Mouse (Mus musculus) liver, embryonic 11.5 days (tissue): Measurements from ENCODE around the gene Gja5. TPM values are rescaled to one million over a fixed set of nuclear protein-coding genes. Genes with fewer than 3 reads are reported as not detected.
A peak's percentile ranks its signal among the peaks of the same experiment; 100 is the strongest.

ENCODE experiments used
- ATAC-seq: fragments of 200-750 bp; cut with Nextera tagmentation; replicated peaks from 2 replicates; pipeline ENCODE4 v1.8.0; 2017; ENCODE audit warnings: moderate number of reproducible peaks, mild to moderate bottlenecking, moderate TSS enrichment, moderate library complexity; ENCODE audit not compliant: low FRiP score
- DNase-seq: peaks from one replicate; pipeline ENCODE4 v3.0.0-alpha.2; 2017; ENCODE audit warnings: low spot score
- H3K27ac ChIP-seq: fragments of 300-500 bp; sonication (generic); 2 replicates; pipeline ENCODE4 v1.5.1; 2014; ENCODE audit warnings: mild to moderate bottlenecking, low read depth, low read length, control low read depth
- H3K27me3 ChIP-seq: fragments of 300-500 bp; sonication (generic); replicated peaks from 2 replicates; pipeline ENCODE4 v1.6.1; 2014; ENCODE audit warnings: low read length, mixed read lengths; ENCODE audit not compliant: control insufficient read depth, insufficient read depth
- H3K36me3 ChIP-seq: fragments of 300-500 bp; sonication (generic); 2 replicates; pipeline ENCODE4 v1.6.1; 2014; ENCODE audit warnings: mild to moderate bottlenecking, low read length, moderate library complexity, mixed read lengths; ENCODE audit not compliant: control insufficient read depth, insufficient read depth
- H3K4me1 ChIP-seq: fragments of 300-500 bp; sonication (generic); replicated peaks from 2 replicates; pipeline ENCODE4 v1.6.1; 2014; ENCODE audit warnings: low read length, mixed read lengths; ENCODE audit not compliant: control insufficient read depth, insufficient read depth
- H3K4me2 ChIP-seq: fragments of 300-500 bp; sonication (generic); 2 replicates; pipeline ENCODE4 v1.6.1; 2014; ENCODE audit warnings: mild to moderate bottlenecking, control low read depth, moderate library complexity
- H3K4me3 ChIP-seq: fragments of 300-500 bp; sonication (generic); 2 replicates; pipeline ENCODE4 v1.5.1; 2014; ENCODE audit warnings: low read depth, low read length, control low read depth
- H3K9ac ChIP-seq: fragments of 300-500 bp; sonication (generic); 2 replicates; pipeline ENCODE4 v1.6.1; 2014; ENCODE audit warnings: low read depth, low read length, control low read depth
- H3K9me3 ChIP-seq: fragments of 300-500 bp; sonication (generic); 2 replicates; pipeline ENCODE4 v1.6.1; 2016; ENCODE audit warnings: low read length, inconsistent platforms, mixed read lengths; ENCODE audit not compliant: control insufficient read depth
- WGBS: fragments of 180-500 bp; shearing (Covaris S2); extraction: QIAGEN DNeasy Blood & Tissue Kit; methylation state at CpG from one replicate; pipeline ENCODE4 v1.1.7; 2014; 5-methylcytosine and 5-hydroxymethylcytosine counted together
- polyA plus RNA-seq: library from polyadenylated mRNA; unstranded; fragments of >200 nt; fragmentation: Nextera tagmentation; extraction: Ambion mirVana; gene quantifications from 2 replicates; pipeline ENCODE4 v1.2.1, GENCODE M21; 2014

The Gja5 gene
- polyA plus RNA-seq, 1 experiment from 2014 or later, result 1.8 TPM

- WGBS, result 50% methylated on average over 14 of the region's 14 CpGs
- H3K9ac ChIP-seq, result no peak overlapping the region
- H3K27ac ChIP-seq, result no peak overlapping the region
- no peaks in the 10 kb centered on the region; the same call in 1 of the 2 replicates for H3K4me1 ChIP-seq
- no peak overlapping the region for H3K4me2 ChIP-seq
- no peak for DNase-seq
- no peaks in the 10 kb centered on the region for H3K9me3 ChIP-seq
- H3K36me3 ChIP-seq, result no peaks in the 10 kb centered on the region
- no peak; the same call in 1 of the 2 replicates for ATAC-seq
- no peak overlapping the region for H3K4me3 ChIP-seq
- H3K27me3 ChIP-seq, result no peaks in the 10 kb centered on the region
Measured at GRCm38 (mm10) chr3:96953489-96954233, 49.2 kb downstream of the Gja5 start.

- no peak for ATAC-seq
- H3K9ac ChIP-seq, result no peak overlapping the region
- H3K9me3 ChIP-seq, result no peaks in the 10 kb centered on the region
- H3K4me1 ChIP-seq, result no peaks in the 10 kb centered on the region
- no peak overlapping the region for H3K4me2 ChIP-seq
- H3K27ac ChIP-seq, result no peak overlapping the region
- H3K36me3 ChIP-seq, result no peaks in the 10 kb centered on the region
- WGBS, result 20% methylated on average over 8 of the region's 8 CpGs
- H3K27me3 ChIP-seq, result no peaks in the 10 kb centered on the region
- H3K4me3 ChIP-seq, result no peak overlapping the region
- no peak for DNase-seq
Measured at GRCm38 (mm10) chr3:96960597-96960996, 56.1 kb downstream of the Gja5 start.

DNA sequence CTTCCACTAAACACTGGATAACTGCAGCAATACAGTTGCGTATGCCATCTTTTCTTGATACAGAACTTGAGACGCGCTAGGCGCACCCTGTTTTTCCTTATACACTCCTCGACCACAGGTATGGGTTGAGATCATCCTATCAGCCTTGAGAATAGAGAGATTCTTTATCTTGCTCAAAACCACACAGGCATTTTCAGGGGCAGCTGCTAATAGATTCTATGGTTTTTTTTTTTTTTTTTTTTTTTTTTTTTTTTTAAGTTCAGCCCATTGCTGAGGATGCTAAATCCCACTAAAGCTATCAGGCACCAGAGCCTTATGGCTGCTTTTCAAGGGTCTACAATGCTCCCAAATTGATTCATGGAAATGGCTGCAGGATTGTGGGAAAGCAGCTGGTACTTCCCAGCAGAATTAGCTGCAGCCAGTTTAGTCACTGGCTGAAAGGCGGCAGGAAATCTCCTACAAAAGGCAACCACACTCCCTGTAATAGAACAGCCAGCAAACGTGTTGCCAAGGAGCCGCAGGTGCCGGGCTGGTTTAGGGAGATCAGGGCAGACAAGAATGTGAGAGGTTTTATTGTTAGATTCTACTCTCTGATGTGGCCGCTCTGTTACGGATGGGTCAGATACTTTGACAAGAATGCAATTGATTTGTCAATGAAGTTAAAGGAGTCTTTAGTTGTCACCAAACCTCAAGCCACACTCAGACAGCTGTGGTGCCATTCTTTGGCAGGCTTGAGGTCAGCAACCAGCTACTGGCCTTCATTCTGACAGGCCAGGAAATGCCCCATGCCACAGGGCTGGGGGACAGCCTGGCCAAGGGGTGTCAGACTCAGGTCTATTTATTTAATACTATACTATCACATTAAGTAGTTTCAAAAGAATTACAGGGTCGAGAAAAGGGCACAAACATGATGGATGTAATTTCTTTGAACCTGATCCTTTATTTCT, 58.9 kb downstream of the Gja5 start:
- no peaks in the 10 kb centered on the region for H3K4me1 ChIP-seq
- H3K4me2 ChIP-seq, result no peak overlapping the region
- no peaks in the 10 kb centered on the region for H3K27me3 ChIP-seq
- no peak overlapping the region for H3K27ac ChIP-seq
- H3K36me3 ChIP-seq, result no peaks in the 10 kb centered on the region
- 69% methylated on average over 12 of the region's 12 CpGs for WGBS
- ATAC-seq (no peak), DNase-seq (no peak)
- H3K9ac ChIP-seq, result no peak overlapping the region
- no peaks in the 10 kb centered on the region for H3K9me3 ChIP-seq
- H3K4me3 ChIP-seq, result no peak overlapping the region

GRCm38 (mm10) chr3:96970986-96971385, 66.5 kb downstream of the Gja5 start:
- Histone ChIP-seq H3K9ac (no peak overlapping the region), H3K36me3 (no peaks in the 10 kb centered on the region), H3K4me3 (no peak overlapping the region), H3K27ac (no peak overlapping the region), H3K4me1 (peaks cover 4% of the 10 kb centered on the region), H3K4me2 (no peak overlapping the region), H3K9me3 (no peaks in the 10 kb centered on the region), H3K27me3 (no peaks in the 10 kb centered on the region)
- ATAC-seq (no peak; the same call in 1 of the 2 replicates), DNase-seq (no peak)
- 4% methylated on average over 7 of the region's 7 CpGs for WGBS

DNA sequence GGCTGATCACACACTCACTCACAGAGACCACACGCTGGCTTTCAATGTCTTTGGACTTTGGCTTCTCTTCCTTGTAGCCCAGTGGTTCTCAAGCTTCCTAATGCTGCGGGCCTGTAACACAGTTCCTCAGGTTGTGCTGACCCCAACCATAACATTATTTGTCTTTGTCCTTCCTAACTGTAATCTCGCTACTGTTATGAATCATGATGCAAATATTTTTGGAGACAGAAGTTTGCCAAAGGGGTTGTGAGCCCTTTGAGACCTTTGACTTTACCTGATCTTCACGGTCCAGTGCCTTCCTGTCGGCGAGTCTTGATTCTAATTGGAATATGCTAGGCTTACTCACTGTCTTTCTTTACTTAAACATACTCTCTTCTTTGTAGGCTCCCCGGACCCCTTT, 70.0 kb downstream of the Gja5 start:
- no peaks in the 10 kb centered on the region for H3K9me3 ChIP-seq
- H3K4me1 ChIP-seq, result peaks cover 4% of the 10 kb centered on the region
- ATAC-seq (no peak), DNase-seq (no peak)
- 87% methylated on average over 7 of the region's 7 CpGs for WGBS
- H3K4me3 ChIP-seq, result no peak overlapping the region
- no peaks in the 10 kb centered on the region for H3K27me3 ChIP-seq
- no peak overlapping the region for H3K4me2 ChIP-seq
- H3K9ac ChIP-seq, result no peak overlapping the region
- no peak overlapping the region for H3K27ac ChIP-seq
- H3K36me3 ChIP-seq, result no peaks in the 10 kb centered on the region

DNA sequence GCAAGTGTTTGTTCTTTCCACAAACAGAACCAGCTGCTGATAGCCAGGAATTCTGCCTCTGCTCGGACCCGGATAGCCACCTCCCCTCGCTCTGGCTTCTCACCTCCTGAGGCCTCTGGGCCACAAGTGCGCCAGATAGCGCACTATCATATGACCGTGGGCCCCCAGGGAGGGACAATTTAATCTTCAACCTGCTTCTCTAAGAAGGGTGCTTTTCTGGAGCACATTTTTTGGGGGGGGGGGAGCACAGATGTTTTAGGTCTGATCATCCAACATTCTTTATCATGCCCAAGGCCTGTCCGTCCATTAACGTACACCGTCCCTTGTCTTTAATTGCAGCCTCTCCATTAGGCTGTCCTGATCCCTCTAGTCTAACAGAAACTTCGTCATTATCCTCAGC, 71.1 kb downstream of the Gja5 start:
- no peaks in the 10 kb centered on the region for H3K9me3 ChIP-seq
- DNase-seq (no peak), ATAC-seq (peak; percentile 60; the same call in 1 of the 2 replicates)
- no peak overlapping the region for H3K27ac ChIP-seq
- H3K4me2 ChIP-seq, result no peak overlapping the region
- no peak overlapping the region for H3K9ac ChIP-seq
- peaks cover 4% of the 10 kb centered on the region for H3K4me1 ChIP-seq
- H3K27me3 ChIP-seq, result no peaks in the 10 kb centered on the region
- 75% methylated on average over 10 of the region's 10 CpGs for WGBS
- no peaks in the 10 kb centered on the region for H3K36me3 ChIP-seq
- H3K4me3 ChIP-seq, result no peak overlapping the region

GRCm38 (mm10) chr3:96977507-96977906, 73.0 kb downstream of the Gja5 start:
- 66% methylated on average over 2 of the region's 2 CpGs for WGBS
- no peak for ATAC-seq
- H3K36me3 ChIP-seq, result no peaks in the 10 kb centered on the region
- H3K4me1 ChIP-seq, result no peaks in the 10 kb centered on the region
- H3K4me2 ChIP-seq, result no peak overlapping the region
- DNase-seq, result no peak
- no peak overlapping the region for H3K27ac ChIP-seq
- H3K9me3 ChIP-seq, result no peaks in the 10 kb centered on the region
- H3K27me3 ChIP-seq, result no peaks in the 10 kb centered on the region
- no peak overlapping the region for H3K4me3 ChIP-seq
- no peak overlapping the region for H3K9ac ChIP-seq

GRCm38 (mm10) chr3:96978469-96978868, 74.0 kb downstream of the Gja5 start:
- Histone ChIP-seq H3K9ac (no peak overlapping the region), H3K9me3 (no peaks in the 10 kb centered on the region), H3K36me3 (no peaks in the 10 kb centered on the region), H3K27me3 (no peaks in the 10 kb centered on the region), H3K4me1 (no peaks in the 10 kb centered on the region), H3K4me3 (no peak overlapping the region), H3K27ac (no peak overlapping the region), H3K4me2 (no peak overlapping the region)
- no peak for ATAC-seq
- DNase-seq, result no peak
- WGBS, result 51% methylated on average over 6 of the region's 6 CpGs
